Mouse (Mus musculus): Measurements from ENCODE around the gene Prkab1. TPM values are rescaled to one million over a fixed set of nuclear protein-coding genes. Genes with fewer than 3 reads are reported as not detected.

The Prkab1 gene
- polyA plus RNA-seq, 1 experiment: 89.2 TPM

DNA sequence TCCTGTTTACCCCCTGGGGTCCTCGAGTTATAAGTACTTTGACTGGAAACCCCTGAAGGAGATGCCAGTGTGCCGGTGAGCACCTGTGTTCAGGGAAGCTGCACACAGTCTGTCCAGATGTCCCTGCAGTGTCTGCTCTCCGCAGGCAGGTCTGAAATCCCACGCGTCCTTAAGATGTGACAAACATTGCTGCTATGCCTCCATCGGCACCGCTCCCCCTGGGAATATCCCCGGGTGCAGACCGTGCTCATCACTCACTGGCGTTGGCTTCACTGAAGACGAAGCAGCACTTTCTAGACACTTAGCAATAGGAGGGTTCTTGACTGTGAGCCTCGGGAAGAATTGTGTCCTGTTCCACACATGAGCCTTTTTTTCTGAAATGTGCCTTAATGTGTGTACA lies 37.0 kb downstream of the Prkab1 start:
- WGBS: 93% methylated on average over 12 of the region's 12 CpGs
- Histone ChIP-seq H3K4me3 (ENCODE audit: insufficient read depth, low read depth, low read length) (no peak overlapping the region), H3K36me3 (ENCODE audit: control insufficient read depth, insufficient read depth, low read length) (no peaks in the 10 kb centered on the region), H3K27me3 (replicated peaks; ENCODE audit: control insufficient read depth, insufficient read depth, low read length) (no peaks in the 10 kb centered on the region), H3K27ac (ENCODE audit: insufficient read depth, low read depth, low read length) (no peak overlapping the region), H3K4me1 (ENCODE audit: control insufficient read depth, insufficient read depth, low read length) (no peaks in the 10 kb centered on the region)
- TF ChIP-seq POLR2A (IDR thresholded peaks at IDR 0.05; ENCODE audit: low read depth, low read length): no peak
- TF ChIP-seq CTCF (conservative IDR thresholded peaks at IDR 0.05; ENCODE audit: insufficient read depth, insufficient read length, low read depth, low read length): no peak
- DNase-seq: no peak

DNA sequence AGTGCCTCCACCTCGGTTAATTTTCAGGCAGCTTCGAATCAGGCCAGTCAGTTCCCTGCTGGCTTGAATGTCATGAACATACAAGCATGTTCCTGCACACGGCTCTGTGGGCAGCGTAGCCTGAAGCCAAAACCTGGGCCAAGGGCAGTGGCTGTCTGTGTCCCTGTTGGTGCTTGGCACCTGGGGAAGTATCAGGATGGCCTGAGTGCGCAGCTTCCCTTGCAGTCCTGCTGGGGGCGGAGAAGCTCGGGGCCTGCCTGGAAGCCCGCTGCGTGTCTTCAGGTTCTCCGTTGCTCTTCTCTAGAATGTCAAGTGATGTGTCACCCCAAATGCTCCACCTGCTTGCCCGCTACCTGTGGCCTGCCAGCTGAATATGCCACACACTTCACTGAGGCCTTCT lies 39.2 kb downstream of the Prkab1 start:
- Histone ChIP-seq H3K4me1 (ENCODE audit: control insufficient read depth, insufficient read depth, low read length) (no peaks in the 10 kb centered on the region), H3K36me3 (ENCODE audit: control insufficient read depth, insufficient read depth, low read length) (no peaks in the 10 kb centered on the region), H3K27ac (ENCODE audit: insufficient read depth, low read depth, low read length) (no peak overlapping the region), H3K4me3 (ENCODE audit: insufficient read depth, low read depth, low read length) (no peak overlapping the region), H3K27me3 (replicated peaks; ENCODE audit: control insufficient read depth, insufficient read depth, low read length) (no peaks in the 10 kb centered on the region)
- DNase-seq: no peak
- WGBS: 93% methylated on average over 11 of the region's 11 CpGs
- TF ChIP-seq CTCF (conservative IDR thresholded peaks at IDR 0.05; ENCODE audit: insufficient read depth, insufficient read length, low read depth, low read length): no peak
- no peak for TF ChIP-seq POLR2A (IDR thresholded peaks at IDR 0.05; ENCODE audit: low read depth, low read length)

DNA sequence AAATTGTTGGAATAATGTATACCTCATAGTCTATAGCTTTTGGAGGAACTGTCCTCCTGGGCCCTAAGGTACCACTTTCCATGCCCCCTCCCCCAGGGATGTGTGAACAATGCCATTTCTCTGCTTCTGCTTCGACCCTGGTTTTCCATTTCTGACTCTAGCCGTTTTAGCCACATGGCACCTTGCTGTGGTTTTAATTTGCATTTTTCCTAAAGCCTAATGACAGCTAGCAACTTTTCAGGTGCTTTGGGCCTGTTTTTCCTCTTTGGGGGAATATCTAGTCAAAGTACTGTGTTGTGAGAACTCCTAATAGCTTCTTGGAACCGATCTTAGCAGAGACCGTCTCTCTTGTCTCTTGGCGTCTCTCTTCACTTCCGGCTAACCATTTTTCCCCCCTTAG lies 39.9 kb downstream of the Prkab1 start:
- DNase-seq: no peak
- Histone ChIP-seq H3K4me1 (ENCODE audit: control insufficient read depth, insufficient read depth, low read length) (no peaks in the 10 kb centered on the region), H3K4me3 (ENCODE audit: insufficient read depth, low read depth, low read length) (no peak overlapping the region), H3K36me3 (ENCODE audit: control insufficient read depth, insufficient read depth, low read length) (no peaks in the 10 kb centered on the region), H3K27ac (ENCODE audit: insufficient read depth, low read depth, low read length) (no peak overlapping the region), H3K27me3 (replicated peaks; ENCODE audit: control insufficient read depth, insufficient read depth, low read length) (no peaks in the 10 kb centered on the region)
- WGBS: 93% methylated on average over 6 of the region's 6 CpGs
- no peak for TF ChIP-seq CTCF (conservative IDR thresholded peaks at IDR 0.05; ENCODE audit: insufficient read depth, insufficient read length, low read depth, low read length)
- no peak for TF ChIP-seq POLR2A (IDR thresholded peaks at IDR 0.05; ENCODE audit: low read depth, low read length)

DNA sequence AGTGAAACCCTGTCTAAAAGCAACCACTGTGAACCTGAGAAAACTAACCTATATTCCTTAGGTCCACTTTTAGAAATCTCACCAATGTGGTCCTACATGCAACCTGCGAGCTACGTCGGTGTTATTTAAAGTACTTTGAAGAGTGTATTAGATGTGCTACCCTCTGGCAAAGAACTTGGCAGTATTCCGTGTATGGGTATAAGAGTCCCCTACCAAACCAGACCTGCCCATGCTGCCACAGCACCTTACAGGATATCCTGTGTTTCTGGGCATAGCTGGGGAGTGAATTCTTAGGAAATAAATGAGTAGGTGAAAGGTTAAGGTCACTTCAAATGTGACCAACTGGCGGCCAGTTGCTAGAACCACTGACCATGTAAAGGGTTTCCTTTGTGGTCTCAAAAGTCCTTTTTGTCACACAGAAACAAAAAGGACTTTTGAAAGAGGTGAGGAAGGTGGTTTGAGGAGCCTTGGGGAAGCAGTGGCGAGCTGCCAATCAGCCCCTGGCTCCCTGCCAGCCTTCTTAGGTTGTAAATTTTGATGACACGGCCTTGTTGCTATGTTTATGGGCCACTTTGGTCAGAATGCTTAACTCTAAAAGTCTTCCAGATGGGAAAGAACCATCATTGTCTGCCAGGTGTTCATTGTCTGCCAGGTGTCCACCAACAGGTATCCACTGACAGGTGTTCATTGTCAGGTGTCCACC lies 41.5 kb downstream of the Prkab1 start:
- no peak overlapping the region for H3K4me3 ChIP-seq (ENCODE audit: insufficient read depth, low read depth, low read length)
- 43% methylated on average over 7 of the region's 7 CpGs for WGBS
- H3K4me1 ChIP-seq (ENCODE audit: control insufficient read depth, insufficient read depth, low read length): 0 out of 2 replicates have a peak, but pooled peaks cover 5% of the 10 kb centered on the region
- H3K36me3 ChIP-seq (ENCODE audit: control insufficient read depth, insufficient read depth, low read length): no peaks in the 10 kb centered on the region
- H3K27me3 ChIP-seq (replicated peaks; ENCODE audit: control insufficient read depth, insufficient read depth, low read length): no peaks in the 10 kb centered on the region
- DNase-seq: peak; percentile 82
- H3K27ac ChIP-seq (ENCODE audit: insufficient read depth, low read depth, low read length): no peak overlapping the region
- no peak for TF ChIP-seq POLR2A (IDR thresholded peaks at IDR 0.05; ENCODE audit: low read depth, low read length)
- TF ChIP-seq CTCF (conservative IDR thresholded peaks at IDR 0.05; ENCODE audit: insufficient read depth, insufficient read length, low read depth, low read length): no peak

DNA sequence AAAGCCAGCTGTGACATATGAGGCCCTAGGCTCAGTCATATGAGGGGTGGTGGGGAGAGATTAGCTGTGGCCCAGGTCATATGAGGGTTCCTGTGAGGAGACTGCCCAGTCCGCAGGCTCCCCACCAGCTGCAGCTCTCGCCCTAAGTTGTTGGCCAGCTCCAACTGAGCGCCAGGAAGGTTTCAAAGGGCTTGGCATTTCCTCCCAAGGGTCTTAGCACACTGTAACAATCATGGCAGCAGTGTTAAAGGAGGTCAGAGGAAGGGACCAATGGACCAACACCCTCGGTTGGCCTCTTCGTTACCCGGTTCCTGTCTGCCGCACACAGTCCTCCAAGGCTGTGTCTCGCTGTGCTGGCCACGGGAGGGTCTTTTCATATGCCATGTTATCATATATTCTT lies 43.8 kb downstream of the Prkab1 start:
- 84% methylated on average over 9 of the region's 9 CpGs for WGBS
- H3K4me1 ChIP-seq (ENCODE audit: control insufficient read depth, insufficient read depth, low read length): peaks cover 9% of the 10 kb centered on the region; the same call in 1 of the 2 replicates
- H3K27ac ChIP-seq (ENCODE audit: insufficient read depth, low read depth, low read length): peak overlapping the region; percentile 63
- peak; percentile 46 for DNase-seq
- no peak for TF ChIP-seq CTCF (conservative IDR thresholded peaks at IDR 0.05; ENCODE audit: insufficient read depth, insufficient read length, low read depth, low read length)
- TF ChIP-seq POLR2A (IDR thresholded peaks at IDR 0.05; ENCODE audit: low read depth, low read length): no peak
- no peaks in the 10 kb centered on the region for H3K27me3 ChIP-seq (replicated peaks; ENCODE audit: control insufficient read depth, insufficient read depth, low read length)
- H3K36me3 ChIP-seq (ENCODE audit: control insufficient read depth, insufficient read depth, low read length): no peaks in the 10 kb centered on the region
- H3K4me3 ChIP-seq (ENCODE audit: insufficient read depth, low read depth, low read length): no peak overlapping the region

DNA sequence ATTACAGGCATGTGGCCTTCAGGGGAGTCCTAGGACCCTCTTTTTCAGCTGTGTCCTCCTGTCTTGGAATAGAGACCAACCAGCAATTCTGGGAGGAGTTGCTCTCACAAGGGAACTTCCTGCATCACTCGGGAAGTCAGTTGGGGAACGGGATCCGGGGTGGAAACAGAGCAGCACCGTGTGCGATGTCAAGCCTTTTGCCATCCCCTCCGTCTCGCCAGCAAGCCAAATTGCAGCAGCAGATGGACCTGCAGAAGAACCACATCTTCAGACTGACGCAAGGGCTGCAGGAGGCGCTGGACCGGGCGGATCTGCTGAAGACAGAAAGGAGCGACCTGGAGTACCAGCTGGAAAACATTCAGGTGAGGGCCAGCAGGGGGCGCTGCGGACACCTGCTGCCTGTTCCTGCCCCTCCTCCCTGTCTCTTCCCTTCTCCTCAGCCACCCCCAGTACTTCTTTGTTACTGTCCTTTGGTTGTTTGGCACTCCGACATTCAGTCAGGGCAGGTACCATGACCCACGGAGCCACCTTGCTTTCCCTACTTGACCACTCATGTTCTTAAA lies 45.1 kb downstream of the Prkab1 start:
- Histone ChIP-seq H3K27ac (ENCODE audit: insufficient read depth, low read depth, low read length) (no peak overlapping the region), H3K4me3 (ENCODE audit: insufficient read depth, low read depth, low read length) (no peak overlapping the region), H3K27me3 (replicated peaks; ENCODE audit: control insufficient read depth, insufficient read depth, low read length) (no peaks in the 10 kb centered on the region), H3K4me1 (ENCODE audit: control insufficient read depth, insufficient read depth, low read length) (peaks cover 9% of the 10 kb centered on the region; the same call in 1 of the 2 replicates), H3K36me3 (ENCODE audit: control insufficient read depth, insufficient read depth, low read length) (no peaks in the 10 kb centered on the region)
- peak; percentile 32 for DNase-seq
- 70% methylated on average over 16 of the region's 16 CpGs for WGBS
- TF ChIP-seq POLR2A (IDR thresholded peaks at IDR 0.05; ENCODE audit: low read depth, low read length) (no peak), CTCF (conservative IDR thresholded peaks at IDR 0.05; ENCODE audit: insufficient read depth, insufficient read length, low read depth, low read length) (peak; percentile 48)

DNA sequence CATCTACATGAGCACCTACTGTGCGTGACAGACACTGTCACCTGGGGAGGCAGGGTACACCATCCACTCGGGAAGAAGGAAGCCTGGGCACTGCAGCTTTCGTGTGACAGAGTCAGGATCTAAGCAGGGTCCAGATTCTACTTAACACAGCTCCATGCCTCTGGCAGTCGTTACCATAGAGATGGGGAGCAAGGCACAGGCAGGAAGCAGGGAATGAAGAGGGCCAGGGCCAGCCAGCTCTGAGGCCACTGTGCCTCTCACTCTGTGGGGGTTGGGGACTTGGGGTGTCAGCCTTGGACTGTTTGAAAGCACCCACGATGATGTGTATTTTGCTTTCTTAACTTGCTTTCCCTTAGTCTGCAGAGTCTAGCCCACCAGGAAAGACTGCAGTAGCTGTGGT lies 46.1 kb downstream of the Prkab1 start:
- DNase-seq: peak; percentile 8
- Histone ChIP-seq H3K4me1 (ENCODE audit: control insufficient read depth, insufficient read depth, low read length) (peaks cover 9% of the 10 kb centered on the region; the same call in 1 of the 2 replicates), H3K4me3 (ENCODE audit: insufficient read depth, low read depth, low read length) (no peak overlapping the region), H3K27me3 (replicated peaks; ENCODE audit: control insufficient read depth, insufficient read depth, low read length) (no peaks in the 10 kb centered on the region), H3K27ac (ENCODE audit: insufficient read depth, low read depth, low read length) (peak overlapping the region; percentile 46), H3K36me3 (ENCODE audit: control insufficient read depth, insufficient read depth, low read length) (no peaks in the 10 kb centered on the region)
- TF ChIP-seq POLR2A (IDR thresholded peaks at IDR 0.05; ENCODE audit: low read depth, low read length) (no peak), CTCF (conservative IDR thresholded peaks at IDR 0.05; ENCODE audit: insufficient read depth, insufficient read length, low read depth, low read length) (no peak)
- WGBS: 27% methylated on average over 5 of the region's 5 CpGs

Data from kidney, adult 2 months (tissue).